In genomic region chr10:61398125-61398524, GRCm38 (mm10) we compare ENCODE assay signal across 20 mouse cellular contexts. TPM values are rescaled to one million over a fixed set of nuclear protein-coding genes. Genes with fewer than 3 reads are reported as not detected.
"Had no signal": no experiment of that assay in that cellular context is flagged by ENCODE, and none has a peak within 500 bp of the region (broad histone marks: within the 10 kb centered on the region; RNA-seq: fewer than 3 reads in every experiment).

No protein-coding gene starts in this region.

- H3K9me3 ChIP-seq: limb, embryonic 12.5 days; midbrain, embryonic 10.5 days; neural tube, embryonic 15.5 days had no signal

- H3K9ac ChIP-seq: limb, embryonic 12.5 days; liver, embryonic 14.5 days; neural tube, embryonic 15.5 days had no signal

- H3K36me3 ChIP-seq: limb, embryonic 12.5 days; midbrain, embryonic 10.5 days; neural tube, embryonic 15.5 days had no signal

- H3K4me3 ChIP-seq: layer of hippocampus, adult 2 months; limb, embryonic 12.5 days; midbrain, embryonic 10.5 days; myocyte; neural tube, embryonic 15.5 days had no signal

- H3K27me3 ChIP-seq: limb, embryonic 12.5 days; neural tube, embryonic 15.5 days had no signal

- H3K27ac ChIP-seq: layer of hippocampus, adult 2 months; limb, embryonic 12.5 days; liver, embryonic 14.5 days; midbrain, embryonic 10.5 days; neural tube, embryonic 15.5 days; stomach, postnatal 0 days had no signal

- DNase-seq: kidney, adult 8-10 months; kidney, postnatal 10 days; kidney, postnatal 4 days; lung, adult 18-20 months; lung, postnatal 10 days; lung, postnatal 4 days; midbrain, embryonic 14.5 days; right cerebral cortex, adult 18-20 months; thymus, adult 18-20 months; thymus, postnatal 14 days had no signal

- H3K4me2 ChIP-seq: limb, embryonic 12.5 days; neural tube, embryonic 15.5 days had no signal

RNA-seq across cellular contexts. Expression of gene Nodal, which starts 19.6 kb away (rescaled TPM):
- total RNA-seq: layer of hippocampus, postnatal 14 days; megakaryocyte, adult 5-6 weeks had no signal
- polyA plus RNA-seq: limb, embryonic 12.5 days; midbrain, embryonic 14.5 days; neural tube, embryonic 11.5 days; stomach, postnatal 0 days had no signal
